Mouse (Mus musculus) cerebellum, adult 11-12 months (tissue): ENCODE results near the gene Fgd2.

Experiments used
- DNase-seq: peaks from one replicate; pipeline ENCODE4 v3.0.0; 2022

Fgd2 gene

DNA sequence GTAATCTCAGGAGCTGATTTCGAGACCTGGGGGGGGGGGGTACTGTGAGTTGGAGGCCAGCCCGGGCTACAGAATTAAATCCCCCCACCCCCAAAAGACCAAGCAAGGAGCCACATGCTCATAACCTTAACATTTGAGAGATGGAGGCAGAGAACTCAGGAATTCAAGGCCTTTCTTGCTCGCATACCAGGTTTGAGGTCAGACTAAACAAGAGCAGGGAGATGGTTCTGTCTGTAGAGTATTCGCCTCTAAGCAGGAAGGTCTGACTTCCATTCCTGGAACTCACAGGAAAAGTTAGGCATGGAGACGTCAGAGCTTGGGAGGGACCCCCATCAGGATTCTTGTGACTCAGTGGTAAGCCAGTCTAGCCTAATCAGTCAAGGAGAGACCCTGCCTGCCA lies 39.3 kb downstream of the Fgd2 start:
- no peak for DNase-seq

GRCm38 (mm10) chr17:29401741-29402268 lies 41.1 kb downstream of the Fgd2 start:
- no peak for DNase-seq

DNA sequence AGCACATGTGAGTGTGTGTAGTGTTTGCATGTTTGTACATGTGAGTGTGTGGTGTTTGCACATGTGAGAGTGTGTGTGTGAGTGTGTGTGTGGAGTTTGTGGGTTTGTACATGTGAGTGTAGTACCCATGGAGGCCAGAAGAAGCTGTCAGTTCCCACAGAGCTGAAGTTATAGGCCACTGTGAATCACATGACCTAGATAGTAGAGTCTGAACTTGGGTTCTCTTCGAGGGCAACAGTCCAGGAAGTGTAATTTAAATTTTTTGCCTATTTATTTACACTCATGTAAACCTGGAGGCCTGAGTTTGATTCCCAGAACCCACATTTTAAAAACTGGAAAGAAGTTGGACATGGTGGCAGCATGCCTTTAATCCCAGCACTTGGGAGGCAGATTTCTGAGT lies 42.5 kb downstream of the Fgd2 start:
- DNase-seq = no peak

GRCm38 (mm10) chr17:29405501-29405900 lies 44.8 kb downstream of the Fgd2 start:
- DNase-seq = no peak

DNA sequence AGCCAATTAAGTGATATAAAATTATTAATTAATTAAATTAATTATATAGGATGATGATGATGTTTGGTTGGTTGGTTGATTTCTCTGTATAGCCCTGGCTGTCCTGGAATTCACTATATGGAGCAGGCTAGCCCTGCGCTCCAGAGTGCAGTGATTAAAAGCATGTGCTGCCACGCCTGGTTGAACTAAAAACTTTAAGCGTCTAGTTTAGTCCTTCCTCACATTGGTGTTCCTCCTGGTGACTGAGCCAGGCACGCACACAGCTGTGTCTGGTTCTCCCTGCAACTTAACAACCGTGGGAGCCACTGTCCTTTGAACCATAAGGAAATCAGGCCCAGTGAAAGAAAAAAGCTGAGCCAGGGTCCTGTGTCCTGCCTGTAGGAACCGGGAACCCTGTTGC lies 45.4 kb downstream of the Fgd2 start:
- no peak for DNase-seq

DNA sequence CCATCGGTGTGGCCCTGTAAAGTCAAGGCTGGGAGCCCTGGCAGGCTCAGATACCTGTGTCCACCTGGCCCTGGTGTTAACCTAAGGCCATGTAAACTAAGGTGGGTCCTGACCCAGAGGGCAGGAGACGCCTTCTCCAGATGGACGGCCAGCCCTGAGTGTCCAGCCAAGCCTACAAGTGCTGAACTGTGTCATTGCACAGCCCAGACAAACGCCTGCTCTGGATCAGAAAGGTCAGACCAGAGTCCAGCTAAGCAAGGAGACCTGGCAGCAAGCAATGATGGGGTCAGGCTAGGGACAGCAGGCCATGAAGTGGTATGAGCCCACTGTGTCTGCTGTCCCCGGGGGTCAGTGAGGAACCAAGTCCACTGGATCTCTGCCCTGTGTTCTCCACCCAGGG lies 46.7 kb downstream of the Fgd2 start:
- no peak for DNase-seq

DNA sequence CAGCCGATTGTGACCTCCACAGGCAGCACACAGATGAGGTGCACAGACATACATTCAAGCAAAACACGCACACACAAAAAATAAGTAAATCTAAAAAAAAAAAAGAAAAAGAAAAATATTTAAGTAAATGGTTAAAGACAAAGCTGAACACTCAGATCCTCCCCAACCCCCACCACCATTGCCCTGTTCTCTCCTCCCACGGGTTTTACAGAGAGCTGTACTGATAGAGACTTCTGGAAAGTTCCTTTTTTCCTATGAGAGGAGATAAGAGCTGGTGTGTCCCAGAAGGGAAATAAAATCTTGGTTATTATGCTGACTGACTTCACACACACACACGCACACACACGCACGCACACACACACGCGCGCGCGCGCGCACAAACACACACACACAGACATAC lies 47.6 kb downstream of the Fgd2 start:
- no peak for DNase-seq

GRCm38 (mm10) chr17:29409800-29410343 lies 49.2 kb downstream of the Fgd2 start:
- no peak for DNase-seq

GRCm38 (mm10) chr17:29411821-29412425 lies 51.2 kb downstream of the Fgd2 start:
- DNase-seq = no peak

DNA sequence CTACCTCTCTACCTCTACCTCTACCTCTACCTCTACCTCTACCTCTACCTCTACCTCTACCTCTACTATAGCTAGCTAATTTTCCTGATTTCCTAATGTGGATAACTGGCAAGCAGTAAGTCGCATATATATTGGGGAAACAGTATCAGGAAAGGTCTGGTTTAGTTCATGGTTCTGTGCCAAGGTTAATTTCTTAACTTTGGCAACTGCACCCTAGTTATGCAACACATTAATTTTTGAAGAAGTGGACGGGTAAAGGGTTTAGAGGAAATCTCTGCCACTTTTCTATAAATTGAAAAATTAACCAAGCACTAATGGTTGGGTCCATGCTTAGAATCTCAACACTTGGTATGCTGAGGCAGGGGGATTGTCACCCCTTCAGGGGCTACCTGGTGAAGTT lies 53.9 kb downstream of the Fgd2 start:
- DNase-seq = no peak

DNA sequence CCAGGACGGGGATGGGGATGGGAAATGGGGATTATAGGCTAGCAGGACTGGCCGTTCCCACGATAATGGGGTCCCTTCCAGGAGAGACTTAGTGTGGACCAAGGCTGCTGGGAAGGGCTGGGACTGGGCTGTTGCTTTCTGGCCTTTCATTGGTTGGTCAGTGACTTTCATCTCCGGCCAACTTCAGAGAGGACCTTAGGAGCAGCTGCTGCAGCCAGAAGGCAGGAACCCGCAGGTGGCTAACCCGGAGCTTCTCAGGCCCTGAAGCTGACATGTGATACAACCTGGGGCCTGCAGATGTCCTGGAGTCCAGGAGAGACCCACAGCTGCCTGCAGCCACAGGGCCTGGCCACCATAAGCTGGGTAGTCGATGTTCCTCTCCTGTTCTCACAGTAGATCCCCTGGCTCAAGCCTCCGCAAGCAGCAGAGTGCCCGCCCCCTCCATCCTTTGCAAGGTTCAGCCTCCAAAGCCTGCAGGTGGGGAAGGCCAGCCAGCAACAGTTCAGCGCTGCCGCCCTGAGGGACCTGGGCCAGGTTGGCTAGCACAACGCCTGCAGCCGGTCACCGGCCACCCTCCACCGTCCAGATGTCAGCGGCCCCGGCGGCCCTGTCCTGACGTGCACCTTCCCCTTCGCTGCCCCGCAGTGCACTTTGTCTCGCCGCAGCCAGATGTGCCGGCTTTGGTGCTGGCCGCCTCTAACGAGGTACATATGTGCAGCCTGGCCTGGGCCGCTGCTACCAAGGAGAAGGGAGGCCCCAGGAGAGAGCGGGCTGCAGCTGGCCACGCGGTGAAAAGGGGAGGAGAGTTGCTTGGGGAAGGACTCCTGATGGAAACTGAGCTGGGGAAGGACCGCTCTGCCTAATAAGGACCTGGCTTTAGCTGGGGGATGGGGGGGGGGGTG lies 55.3 kb downstream of the Fgd2 start:
- DNase-seq = no peak

GRCm38 (mm10) chr17:29416757-29417156 lies 56.0 kb downstream of the Fgd2 start:
- DNase-seq = no peak

DNA sequence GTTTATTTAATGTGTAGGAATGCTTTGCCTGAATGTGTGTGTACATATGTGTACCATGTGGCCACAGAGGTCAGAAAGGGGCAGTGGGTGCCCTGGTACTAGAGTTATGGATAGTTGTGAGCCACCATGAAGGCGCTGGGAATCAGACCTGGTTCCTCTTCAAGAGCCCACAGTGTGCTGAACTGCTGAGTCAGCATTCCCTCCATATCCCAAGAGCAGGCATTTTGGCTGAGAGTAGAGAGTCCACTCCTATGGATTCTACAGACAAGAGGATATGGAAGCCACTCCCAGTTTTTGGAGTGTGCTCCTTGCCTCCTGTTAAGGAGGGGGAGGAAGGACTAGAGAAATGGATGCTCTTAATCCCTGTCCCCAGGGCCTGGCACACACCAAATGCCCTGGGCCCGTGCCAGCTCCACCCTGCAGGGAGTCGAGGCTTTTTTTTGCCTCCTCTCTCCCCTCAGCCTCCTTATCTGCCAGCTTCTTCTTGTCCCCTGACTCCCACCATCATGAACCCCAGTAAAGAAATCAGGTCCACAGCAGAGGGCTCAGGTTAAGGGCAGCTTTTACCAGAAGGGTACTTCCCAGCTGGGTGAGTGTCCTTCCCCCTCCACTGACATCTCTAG lies 58.2 kb downstream of the Fgd2 start:
- DNase-seq = no peak

DNA sequence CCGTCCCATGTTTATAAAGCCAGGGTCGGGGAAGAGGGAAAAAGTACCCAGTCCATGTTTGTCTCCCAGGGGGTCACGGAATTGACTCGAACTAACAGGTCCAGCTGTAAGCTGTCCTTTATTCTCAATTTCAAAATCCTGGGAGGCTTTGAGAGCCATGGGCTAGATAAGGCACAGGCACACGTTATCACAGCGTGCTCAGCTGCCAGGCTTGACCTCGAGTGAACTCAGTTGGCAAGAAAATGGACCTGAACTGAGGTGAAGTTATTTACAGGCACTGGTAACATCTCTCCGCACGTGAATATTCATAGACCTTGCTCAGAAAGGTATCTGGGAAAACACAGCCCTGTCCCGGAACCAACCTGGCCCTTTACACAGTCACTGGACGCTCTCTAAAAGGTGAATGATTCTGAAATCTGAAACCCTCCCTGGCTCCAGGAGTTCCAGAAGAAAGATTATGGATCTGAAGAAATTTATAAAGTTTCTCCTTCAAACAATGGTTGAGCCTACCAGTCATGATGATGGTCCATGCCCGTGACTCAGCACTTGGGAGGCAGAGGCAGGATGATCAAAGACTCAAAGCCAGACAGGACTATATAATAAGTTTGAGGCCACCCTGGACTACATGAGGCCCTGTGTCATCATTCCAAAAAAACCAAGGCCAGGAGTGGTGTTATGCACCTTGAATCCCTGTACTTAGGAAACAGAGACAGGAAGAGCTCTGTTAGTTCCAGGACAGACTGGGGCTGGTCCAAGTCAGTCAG lies 59.4 kb downstream of the Fgd2 start:
- no peak for DNase-seq

- DNase-seq = no peak
These were observed 60.6 kb downstream of the Fgd2 start for GRCm38 (mm10) chr17:29421319-29421718.

GRCm38 (mm10) chr17:29422337-29422736 lies 61.6 kb downstream of the Fgd2 start:
- no peak for DNase-seq

DNA sequence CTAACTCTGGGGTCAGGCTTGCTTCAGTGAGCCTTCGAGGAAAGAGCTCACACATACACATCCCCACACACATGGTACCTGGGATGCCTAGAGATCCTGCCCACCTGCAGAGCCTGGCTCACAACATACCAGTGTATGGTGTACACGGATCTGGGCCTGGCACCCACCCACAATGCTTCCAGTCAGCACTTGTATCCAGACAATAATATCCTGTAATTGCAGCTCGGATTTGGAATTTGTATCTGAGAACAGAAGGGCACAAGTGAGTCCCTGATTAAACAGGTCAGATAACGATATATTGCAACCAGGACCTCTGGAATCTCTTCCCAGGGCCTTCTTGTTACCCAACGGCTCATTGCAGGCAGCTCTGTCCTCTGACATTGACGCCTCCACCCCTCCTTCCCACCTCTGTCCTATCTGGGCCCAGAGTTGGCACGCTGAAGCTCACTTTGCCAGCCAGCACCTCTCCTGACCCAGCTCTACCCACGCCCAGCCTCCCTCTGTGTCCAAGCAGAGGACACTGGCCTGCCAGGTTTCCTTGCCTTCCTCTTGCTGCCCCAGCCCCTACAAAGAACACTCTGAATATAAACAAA lies 62.3 kb downstream of the Fgd2 start:
- DNase-seq = no peak

GRCm38 (mm10) chr17:29423991-29424390 lies 63.3 kb downstream of the Fgd2 start:
- DNase-seq = no peak

DNA sequence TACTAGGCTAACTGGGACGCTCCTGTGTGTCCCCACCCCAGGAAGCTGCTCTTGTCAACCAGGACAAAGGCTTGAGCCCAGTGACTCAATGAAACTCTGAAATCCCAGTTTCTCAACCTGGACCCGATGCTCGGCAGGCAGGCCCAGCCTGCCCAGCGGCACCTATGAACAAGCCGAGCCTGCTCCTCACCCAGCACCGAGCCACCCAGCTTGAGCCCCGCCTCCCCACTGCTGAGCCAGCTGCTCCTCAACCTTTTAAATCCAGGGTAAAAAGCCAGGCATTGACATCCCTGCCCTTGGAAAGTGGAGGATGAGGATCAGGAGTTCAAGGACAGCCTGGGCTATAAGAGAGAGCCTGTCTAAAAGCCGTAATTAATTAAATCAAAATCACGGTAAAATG lies 64.6 kb downstream of the Fgd2 start:
- no peak for DNase-seq

DNA sequence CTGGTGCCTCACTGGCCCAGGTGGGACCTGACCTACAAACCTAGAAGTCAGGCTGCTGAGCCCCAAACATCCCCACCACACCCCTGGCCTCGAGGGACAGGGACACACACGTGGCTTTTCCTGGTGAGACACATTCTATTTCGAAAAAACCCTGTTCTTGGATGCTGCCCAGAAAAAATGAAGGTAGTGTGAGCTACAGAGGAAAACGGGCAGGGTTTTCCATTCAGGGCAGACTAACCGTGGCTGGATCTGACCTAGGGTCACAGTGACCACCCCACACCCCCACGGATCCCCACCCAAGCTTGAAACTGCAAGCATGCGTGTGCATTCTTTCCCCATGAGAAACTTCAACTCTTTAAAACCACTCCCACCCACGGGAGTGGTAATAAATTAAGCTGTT lies 67.5 kb downstream of the Fgd2 start:
- no peak for DNase-seq

DNA sequence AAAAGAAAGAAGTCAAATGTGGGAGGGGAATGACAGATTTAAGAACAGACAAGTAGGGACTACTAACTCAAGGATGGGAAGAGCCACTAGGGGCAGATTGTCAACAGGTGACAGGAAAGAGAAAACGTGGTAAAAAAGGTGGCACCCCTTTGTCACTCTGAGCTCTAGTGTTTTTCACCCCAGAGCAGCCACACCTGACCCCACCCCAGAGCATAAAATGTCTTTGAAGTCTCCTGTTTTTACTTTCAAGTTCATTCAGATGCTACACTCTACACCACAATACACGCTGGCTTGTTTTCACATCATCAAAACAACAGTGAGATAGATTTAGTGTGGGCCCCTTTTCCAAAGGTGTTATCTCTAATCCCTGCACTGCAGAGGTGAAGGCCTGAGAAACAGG lies 68.1 kb downstream of the Fgd2 start:
- DNase-seq = no peak
